Mouse (Mus musculus) testis, postnatal 14 days (tissue): ENCODE data around the gene Pdxp.

Source experiments
- DNase-seq: peaks from one replicate; pipeline ENCODE4 v3.0.0; 2021; ENCODE audit warnings: low spot score

Pdxp gene

GRCm38 (mm10) chr15:78927788-78928457 is 14.2 kb downstream of the Pdxp start:
- DNase-seq = peak; percentile 77

GRCm38 (mm10) chr15:78928539-78928938 is 14.8 kb downstream of the Pdxp start:
- no peak for DNase-seq

DNA sequence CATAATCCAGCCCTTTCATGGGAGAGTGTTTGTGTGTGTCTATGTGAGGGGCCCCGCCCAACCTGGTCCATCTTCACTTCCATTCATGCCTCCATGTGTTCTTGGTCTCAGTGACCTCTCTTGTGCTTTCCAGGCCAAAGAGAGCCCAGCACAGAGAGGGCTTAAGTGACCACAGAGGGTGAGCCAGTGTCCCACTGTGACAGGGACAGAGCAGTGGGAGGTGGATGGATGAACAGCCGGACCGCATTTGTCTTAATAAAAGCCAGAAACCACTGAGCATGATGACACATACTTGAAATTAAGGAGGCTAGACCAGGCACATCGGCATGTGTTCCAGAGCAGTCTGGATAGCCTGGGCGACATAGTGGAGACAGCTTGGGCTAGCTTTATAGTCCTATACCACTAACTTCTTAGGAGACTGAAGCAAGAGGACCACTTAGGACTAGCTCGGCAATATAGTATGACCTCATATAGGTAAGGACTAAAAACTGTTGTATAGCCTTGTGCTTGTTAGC is 16.5 kb downstream of the Pdxp start:
- no peak for DNase-seq

GRCm38 (mm10) chr15:78930801-78931426 is 17.2 kb downstream of the Pdxp start:
- no peak for DNase-seq

DNA sequence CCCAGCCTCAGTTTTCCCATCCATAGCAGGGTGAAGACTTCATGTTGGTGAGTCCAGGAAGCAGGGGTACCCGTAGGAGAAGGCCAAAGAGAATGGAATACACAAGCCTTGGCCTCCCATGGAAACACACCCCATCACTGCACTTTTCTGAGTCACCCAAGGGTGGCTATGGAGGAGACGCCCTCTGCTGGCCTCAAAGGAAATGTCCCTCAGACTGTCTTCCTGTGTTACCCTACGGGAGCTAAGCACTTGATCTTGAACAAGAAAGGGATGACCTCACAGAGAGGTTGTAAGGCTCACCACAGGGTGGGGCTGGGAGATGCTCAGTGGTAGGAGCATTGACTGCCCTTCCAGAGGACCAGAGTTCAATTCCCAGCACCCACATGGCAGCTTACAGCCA is 17.9 kb downstream of the Pdxp start:
- DNase-seq = no peak

GRCm38 (mm10) chr15:78934784-78935320 is 21.1 kb downstream of the Pdxp start, which contains the start of gene Nol12:
Gene Nol12 (plus strand): TSS chr15:78934933.
- DNase-seq = peak; percentile 85

DNA sequence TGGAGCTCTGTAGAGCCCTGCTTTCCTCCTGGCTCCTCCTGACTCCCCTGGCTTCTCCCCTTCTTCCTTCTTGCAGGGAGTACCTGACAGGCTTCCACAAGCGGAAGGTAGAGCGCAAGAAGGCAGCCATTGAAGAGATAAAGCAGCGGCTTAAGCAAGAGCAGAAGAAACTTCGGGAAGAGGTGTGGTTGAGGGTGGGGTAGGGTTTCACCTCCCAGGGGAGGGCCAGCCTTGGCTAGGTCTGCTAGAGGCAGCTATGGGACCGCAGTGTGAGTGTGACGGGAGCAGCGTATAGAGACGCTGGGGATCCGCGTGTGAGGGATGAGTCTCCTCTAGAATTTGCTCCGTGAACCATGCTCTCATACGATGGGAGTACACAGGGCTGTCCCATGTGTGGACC is 22.7 kb downstream of the Pdxp start:
- no peak for DNase-seq

DNA sequence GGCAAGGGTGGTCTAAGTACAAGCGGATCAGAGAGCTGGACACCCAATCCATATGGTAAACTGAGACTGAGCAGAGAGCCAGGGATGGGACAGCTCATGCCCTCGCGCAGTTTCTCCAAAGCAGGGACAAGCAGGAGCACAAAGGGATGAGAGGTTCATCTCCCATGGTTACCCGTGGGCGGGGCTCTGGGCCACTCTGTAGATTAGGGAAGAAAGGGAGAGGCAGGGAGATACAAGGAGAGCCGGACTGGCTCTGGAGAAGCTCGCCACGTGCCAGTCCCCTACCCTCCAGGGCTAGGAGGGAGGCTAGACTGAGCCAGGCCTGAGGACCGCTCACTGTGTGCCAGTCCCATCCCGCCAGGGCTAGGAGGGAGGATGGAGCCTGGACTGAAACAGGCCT is 23.6 kb downstream of the Pdxp start:
- DNase-seq = no peak

- DNase-seq = no peak
Measured at GRCm38 (mm10) chr15:78937963-78938362, 24.2 kb downstream of the Pdxp start.

DNA sequence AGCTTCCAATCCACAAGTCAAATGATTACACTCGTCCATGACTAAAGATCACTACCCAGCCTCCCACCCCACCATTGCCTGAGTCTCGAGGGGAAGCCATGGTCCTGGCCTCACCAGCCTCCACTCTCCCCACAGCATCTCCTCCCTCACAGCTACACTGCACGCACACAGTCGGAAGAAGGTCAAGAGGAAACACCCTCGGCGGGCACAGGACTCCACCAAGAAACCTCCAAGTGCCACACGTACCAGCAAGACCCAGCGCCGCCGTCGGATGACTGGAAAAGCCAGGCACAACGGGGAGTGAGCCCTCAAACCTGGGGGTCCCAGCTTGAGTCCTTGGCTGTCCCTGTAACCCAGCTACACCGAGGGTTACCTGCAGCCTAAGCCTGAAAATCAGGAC is 26.6 kb downstream of the Pdxp start:
- DNase-seq = no peak

GRCm38 (mm10) chr15:78942663-78943062 is 28.9 kb downstream of the Pdxp start:
- peak; percentile 50 for DNase-seq

GRCm38 (mm10) chr15:78946232-78946631 is 32.5 kb downstream of the Pdxp start:
- DNase-seq = no peak

- peak; percentile 91 for DNase-seq
Measured at GRCm38 (mm10) chr15:78947657-78948056, 33.9 kb downstream of the Pdxp start, which contains the start of gene Triobp. Gene Triobp (plus strand): TSS chr15:78947724.

- no peak for DNase-seq
Measured at GRCm38 (mm10) chr15:78948152-78948725, 34.5 kb downstream of the Pdxp start.

DNA sequence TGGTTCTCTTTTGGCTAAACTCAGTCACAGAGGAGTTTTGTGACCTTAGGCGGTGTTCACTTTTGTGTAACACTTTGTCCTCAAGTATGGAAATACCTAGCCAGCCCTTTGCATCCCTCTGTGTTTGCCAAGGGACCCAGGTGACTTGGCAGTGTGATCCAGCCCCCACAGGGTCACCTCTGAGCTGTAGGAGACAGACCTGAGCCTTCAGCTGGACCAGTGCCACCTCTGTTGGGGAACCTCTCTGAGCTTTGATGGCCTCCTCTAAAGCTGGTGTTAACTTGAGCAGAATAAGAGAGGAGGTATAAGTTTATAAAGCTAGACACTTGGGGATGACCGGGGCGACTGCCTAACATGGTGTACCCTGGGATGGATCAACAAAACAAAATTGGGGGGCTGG is 35.2 kb downstream of the Pdxp start:
- DNase-seq = no peak

DNA sequence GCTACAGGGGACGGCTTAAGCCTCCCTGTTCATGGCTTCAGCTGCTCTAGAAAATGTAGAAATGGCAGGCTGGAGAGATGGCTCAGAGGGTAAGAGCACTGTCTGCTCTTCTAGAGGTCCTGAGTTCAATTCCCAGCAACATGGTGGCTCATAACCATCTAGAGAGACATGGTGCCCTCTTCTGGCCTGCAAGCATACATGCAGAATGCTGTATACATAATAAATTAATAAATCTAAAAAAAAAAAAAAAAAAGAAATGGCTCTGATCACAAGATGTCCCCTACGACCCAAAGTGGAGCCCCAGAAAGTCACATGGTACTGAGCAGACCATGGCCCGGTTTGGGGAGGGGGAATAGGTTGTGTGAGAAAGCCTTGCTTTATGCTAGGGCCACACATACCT is 41.9 kb downstream of the Pdxp start:
- no peak for DNase-seq

GRCm38 (mm10) chr15:78956351-78956750 is 42.6 kb downstream of the Pdxp start:
- DNase-seq = no peak

DNA sequence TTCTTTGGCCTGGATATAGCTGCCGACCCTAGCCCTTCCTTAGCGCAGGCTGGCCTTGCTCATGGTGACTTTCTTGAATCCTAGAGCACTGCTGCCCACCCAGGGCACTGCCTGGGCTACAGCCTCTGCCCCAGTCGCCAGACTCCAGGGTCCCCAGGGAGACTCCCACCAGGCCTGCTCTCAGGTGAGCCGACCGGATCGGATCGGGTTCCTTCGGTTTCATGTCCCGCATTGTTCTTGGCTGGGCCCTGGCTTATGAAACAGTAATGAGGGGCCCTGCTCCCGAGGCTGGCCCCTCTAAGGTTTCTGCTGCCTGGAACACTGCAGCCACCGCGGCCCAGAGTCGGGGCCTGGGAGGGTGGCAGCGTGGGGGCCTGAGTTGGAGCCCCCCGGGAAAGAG is 43.3 kb downstream of the Pdxp start:
- DNase-seq = no peak

- no peak for DNase-seq
Measured at GRCm38 (mm10) chr15:78959537-78959936, 45.8 kb downstream of the Pdxp start.

DNA sequence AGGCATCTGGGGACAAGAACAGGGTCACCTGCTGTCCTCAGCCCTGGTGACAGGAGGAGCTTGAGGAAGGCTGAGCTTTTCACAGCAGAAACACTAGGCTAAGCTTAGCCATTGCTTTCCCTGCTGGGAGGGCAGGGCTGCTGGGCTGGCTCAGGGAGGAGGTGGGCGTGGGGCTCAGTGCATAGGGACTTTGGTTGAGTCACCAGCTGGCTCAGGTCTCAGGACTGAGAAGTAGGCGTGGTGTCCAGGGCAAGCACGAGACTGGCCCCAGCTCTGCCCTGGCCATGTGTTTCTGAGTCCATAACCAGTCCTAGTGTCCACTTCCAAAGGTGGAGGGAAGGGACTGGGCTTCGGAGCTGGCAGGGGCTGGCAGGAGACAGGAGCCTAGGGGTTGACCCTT is 46.4 kb downstream of the Pdxp start:
- DNase-seq = no peak

GRCm38 (mm10) chr15:78962885-78963284 is 49.2 kb downstream of the Pdxp start:
- no peak for DNase-seq
